Mouse (Mus musculus) liver, postnatal 0 days (tissue): ENCODE data around the gene Cyp4f40.

Experiments used
- CTCF ChIP-seq: sonication (generic); IDR thresholded peaks from 2 replicates; pipeline ENCODE4 v1.5.1; 2016; ENCODE audit warnings: antibody characterized with exemption, low read depth
- EP300 ChIP-seq: IDR thresholded peaks from 2 replicates; pipeline ENCODE4 v1.6.1; 2016; ENCODE audit warnings: antibody characterized with exemption, low read depth, mild to moderate bottlenecking

DNA sequence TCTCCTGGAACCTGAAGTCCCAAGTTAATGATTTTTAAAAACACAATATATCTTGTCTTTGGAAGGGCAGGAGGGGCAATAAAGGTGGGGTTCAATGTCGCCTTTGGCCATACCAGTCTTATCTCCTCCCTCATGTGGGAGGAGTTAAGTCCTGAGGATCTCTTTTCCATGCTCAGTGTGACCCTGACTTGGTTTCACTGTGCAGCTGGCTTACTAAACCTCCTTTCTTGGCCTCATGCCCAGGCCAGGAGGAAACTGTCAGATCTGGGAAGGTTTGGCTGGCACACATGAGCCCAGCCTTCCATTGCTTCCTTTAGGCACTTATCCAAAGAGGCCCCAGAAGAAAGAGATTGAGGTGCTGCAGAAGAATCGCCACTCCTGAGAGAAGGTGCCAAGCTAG lies at the start of gene Cyp4f40:
- TF ChIP-seq CTCF (no peak), EP300 (no peak)
